Mouse (Mus musculus): ENCODE results near the gene Arel1.

The Arel1 gene

DNA sequence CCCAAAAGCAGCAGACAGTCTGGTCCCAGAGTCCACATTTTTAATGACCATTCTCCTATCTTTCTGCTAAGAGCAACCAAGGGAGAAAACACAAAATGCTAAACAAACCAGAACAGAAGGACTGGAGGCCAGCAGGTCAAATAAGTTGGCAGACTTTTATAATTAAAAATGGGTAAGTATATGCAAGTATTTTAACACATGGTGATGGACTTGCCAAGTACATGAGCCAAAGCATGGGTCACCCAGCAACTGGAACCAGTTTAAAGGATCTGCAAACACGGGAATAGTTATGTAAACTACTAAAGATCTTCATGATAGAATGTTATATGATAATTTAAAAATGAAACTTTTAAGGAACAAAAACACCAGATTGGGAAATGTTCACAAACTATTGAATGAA lies 18.3 kb downstream of the Arel1 start:
- in situ Hi-C loops (cut with MboI; ENCODE audit: low pct_unique_long_range_greater_than_20kb in 1 of 2, low sequenced_read_pairs in 2 of 2, unreplicated experiment in 1 of 2): no loop called here

DNA sequence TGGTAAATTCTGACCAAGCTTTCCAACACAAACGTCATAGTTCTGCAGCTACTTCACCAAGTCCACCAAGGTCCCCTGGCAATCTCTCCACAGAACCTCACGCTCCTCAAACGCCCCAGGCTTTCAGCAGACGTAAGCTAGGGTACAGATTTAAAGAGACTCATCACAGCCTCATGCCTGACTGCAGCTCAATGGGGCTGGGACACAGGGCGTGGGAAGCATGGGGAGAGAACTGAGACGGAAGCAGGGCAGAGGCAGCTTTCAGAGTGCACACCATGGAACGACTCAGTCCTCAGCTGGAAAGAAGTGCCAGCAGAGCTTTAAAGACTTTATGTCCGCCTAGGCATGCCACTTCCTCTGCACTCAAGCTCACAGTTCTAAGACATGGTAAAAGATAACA lies 19.2 kb downstream of the Arel1 start:
- in situ Hi-C loops (cut with MboI; ENCODE audit: low pct_unique_long_range_greater_than_20kb in 1 of 2, low sequenced_read_pairs in 2 of 2, unreplicated experiment in 1 of 2): no loop called here

DNA sequence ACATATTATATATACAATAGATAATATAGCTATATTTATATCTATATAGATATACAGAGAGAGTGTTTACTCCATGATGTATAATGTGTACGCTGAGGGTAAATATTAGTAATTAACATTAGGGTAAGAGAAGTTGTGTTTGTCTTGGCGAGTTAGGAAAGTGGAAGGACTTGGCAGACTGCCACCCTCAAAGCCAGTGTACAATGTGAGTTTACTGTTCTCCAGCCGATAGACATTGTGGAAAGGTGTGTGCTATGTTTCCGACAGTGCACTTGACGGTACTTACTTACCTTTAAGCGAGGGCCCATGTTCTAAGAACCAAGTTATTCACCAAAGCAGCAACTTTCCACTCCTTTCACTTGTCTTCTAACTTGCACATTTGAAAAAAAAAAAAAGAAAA lies 19.9 kb downstream of the Arel1 start:
- in situ Hi-C loops (cut with MboI; ENCODE audit: low pct_unique_long_range_greater_than_20kb in 1 of 2, low sequenced_read_pairs in 2 of 2, unreplicated experiment in 1 of 2): no loop called here

DNA sequence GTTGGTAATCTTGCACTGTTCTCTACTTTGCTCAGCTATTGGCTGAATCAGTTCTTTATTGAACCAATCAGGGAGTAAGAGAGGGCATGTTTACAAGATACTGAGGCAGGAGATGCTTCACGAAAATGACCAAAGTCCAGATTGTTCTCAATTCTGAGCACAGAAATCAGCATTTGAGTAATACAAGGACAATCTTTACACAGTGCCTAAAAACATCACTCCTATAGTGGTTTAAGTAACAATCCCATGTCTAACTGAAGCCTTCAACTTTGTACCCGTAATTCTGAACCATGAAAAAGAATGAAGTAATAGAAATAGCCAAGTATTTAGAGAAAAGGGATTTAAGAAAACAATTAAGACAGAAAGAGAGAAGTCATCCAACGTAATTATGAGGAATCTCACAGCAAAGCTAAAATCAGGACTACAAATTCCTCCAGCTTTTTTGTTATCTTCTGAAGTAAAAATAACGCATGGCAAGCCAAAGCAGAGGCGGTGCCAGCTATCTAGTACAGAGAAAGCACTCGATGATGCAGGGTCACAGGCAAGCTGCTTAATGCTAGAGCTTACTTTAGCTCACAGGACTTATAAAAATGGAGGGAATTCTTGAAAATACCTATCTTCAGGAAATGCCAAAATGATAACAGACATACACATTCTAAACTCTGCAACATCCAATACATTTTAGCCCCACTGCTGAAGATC lies 22.0 kb downstream of the Arel1 start:
- in situ Hi-C loops (cut with MboI; ENCODE audit: low pct_unique_long_range_greater_than_20kb in 1 of 2, low sequenced_read_pairs in 2 of 2, unreplicated experiment in 1 of 2): no loop called here

DNA sequence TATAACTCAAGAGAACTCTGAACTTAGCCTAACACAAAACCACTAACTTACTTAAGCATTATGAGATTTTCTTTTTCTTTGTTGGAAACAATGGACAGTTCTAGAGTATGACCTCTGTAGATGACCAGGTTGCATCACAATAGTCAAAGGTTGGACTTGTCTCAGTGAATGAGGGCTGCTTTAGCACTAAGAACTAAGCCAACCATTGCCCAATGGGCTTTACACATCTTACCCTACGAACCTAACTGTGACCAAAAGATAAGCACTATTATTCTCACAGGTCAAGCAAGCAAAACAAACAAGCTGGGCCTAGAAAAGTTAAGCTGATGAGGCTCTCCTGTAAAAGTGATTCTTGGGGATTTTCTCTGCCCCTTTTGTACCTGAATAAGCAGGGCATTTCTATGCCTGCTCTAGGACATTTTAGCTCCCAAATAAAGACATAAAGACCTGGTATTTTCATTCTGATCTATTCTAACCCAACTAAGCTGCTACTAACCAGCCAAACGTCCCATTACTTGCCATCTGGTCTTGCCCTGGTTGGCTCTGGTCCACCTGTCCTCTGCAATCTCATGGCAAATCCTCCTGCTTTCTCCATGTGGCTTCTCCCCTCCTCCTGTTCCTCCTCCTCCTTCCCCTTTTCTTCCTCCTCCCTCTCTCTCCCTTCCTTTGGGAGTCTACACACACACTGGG lies 22.7 kb downstream of the Arel1 start:
- in situ Hi-C loops (cut with MboI; ENCODE audit: low pct_unique_long_range_greater_than_20kb in 1 of 2, low sequenced_read_pairs in 2 of 2, unreplicated experiment in 1 of 2): no loop called here

DNA sequence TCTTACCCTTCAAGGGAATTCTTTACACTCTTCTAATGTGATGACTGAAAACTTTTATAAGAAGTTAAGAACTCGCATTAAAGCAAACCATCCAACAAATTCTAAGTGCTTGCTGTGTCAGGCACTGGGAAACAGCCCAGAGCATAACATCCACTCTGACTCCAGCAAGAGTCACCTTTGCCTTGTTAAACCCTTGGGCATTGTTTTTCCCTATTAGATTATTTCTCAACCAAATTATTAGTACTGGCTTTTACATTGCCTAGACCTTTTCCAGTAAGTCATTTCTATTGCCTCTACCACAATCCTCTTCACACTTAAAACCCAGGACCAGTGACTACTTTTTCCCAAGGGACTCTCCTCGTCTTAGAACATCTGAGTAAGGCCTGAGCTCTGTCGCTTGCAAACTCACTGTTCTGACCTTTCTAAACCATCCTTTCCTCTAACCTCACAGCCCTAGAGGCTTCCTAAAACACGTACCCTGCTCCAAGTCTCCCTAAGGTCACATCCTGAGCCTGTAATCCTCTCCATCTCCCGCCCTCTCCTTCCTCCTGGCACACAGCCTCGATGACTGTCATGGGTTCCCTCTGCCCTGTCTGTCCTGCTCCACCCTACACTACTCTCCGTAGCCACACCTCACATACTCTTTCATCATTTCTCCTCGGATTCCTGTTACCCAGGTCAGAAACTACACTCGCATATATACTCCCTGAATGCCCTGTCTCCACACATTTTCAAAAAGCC lies 25.7 kb downstream of the Arel1 start:
- in situ Hi-C loops (cut with MboI; ENCODE audit: low pct_unique_long_range_greater_than_20kb in 1 of 2, low sequenced_read_pairs in 2 of 2, unreplicated experiment in 1 of 2): no loop called here

DNA sequence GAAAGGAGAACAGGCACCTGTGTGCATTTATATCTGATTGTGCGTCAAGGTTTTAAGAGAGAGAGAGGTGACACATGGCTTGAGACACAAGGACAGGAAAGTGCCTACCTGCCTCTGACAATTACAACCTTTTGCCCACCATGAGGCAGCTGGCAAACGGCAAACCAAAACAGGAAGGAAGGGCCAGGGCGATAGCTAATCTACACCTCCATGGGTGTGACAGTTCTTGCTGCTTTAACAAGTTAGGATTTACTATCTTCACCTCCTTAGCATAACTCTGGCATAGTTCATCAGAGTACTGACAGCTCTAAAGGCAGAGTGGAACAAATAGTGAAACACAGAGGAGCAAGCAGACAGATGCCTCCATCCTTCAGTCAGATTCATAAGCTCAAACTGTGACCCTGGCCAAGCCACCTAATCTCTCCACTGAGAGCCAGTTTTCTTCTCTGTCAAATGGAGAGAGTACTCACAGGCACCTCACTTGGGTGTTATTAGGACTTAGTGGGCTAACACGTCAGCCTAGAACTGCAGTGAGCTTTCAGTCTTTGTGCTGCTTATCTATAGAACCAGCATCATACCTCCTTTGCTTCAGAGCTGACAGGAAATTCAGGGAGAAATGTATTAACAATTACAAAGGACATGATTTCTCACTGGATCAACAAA lies 26.4 kb downstream of the Arel1 start:
- in situ Hi-C loops (cut with MboI; ENCODE audit: low pct_unique_long_range_greater_than_20kb in 1 of 2, low sequenced_read_pairs in 2 of 2, unreplicated experiment in 1 of 2): no loop called here

DNA sequence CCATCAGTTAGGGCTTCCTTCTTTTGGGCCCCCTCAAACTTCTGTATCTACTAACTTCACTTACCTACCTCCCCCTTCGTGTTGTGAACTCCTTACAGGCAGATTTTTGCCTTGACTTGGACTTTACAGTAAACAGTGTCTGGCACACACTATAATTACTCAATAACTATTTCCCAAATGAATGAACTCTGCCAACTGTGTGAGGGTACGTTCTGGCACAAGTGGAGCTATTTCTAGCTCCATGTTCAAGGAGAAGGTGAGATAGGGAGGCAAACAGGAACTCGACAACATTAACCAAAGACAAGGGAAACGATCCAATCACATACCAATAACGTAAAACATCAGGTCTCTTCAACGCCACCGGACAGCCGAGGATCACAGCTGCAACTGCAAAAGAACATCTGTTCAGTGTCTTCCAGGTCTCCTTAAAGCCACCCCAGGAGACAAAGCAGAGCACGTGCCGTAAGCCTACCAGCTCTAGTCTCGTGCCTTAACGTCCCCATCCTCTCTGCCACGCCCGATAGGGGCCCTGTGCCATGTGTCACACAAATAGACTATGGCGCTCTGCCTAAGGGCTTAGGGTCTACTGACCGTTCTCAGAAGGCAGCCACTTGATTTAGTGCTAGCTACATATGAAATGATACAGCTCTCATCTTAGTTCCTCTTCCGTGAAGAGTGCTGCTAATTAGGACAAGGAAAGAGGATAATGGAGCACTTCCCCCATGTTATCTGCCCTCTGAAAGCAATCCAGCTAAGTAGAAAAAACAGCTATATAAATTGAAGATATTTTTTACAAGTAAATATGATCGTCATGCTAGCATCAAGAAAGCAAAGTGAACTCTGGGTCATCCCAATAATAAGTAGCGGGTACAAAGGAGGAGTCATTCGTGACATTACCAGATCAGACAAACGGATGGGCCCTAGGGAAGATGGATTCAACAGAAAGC lies 27.4 kb downstream of the Arel1 start:
- in situ Hi-C loops (cut with MboI; ENCODE audit: low pct_unique_long_range_greater_than_20kb in 1 of 2, low sequenced_read_pairs in 2 of 2, unreplicated experiment in 1 of 2): no loop called here

DNA sequence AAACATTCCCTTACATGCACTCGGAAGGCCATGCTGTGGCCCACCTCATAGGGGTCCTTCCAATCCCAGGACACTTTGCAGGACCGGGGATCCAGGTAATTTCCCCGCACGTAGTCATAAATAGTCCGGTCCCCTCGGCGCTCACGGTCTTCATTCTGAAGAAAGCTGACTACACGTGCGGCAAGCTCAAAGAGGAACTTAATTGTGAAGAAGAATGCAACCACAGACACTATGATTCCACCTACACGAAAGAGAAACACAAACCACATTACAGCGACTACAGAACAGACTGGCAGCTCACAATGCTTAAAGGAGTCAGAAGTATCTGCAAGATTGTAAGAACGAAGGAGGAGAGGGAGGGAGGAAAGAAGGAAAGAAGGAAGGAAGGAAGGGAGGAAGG lies 29.0 kb downstream of the Arel1 start:
- in situ Hi-C loops (cut with MboI; ENCODE audit: low pct_unique_long_range_greater_than_20kb in 1 of 2, low sequenced_read_pairs in 2 of 2, unreplicated experiment in 1 of 2): no loop called here

DNA sequence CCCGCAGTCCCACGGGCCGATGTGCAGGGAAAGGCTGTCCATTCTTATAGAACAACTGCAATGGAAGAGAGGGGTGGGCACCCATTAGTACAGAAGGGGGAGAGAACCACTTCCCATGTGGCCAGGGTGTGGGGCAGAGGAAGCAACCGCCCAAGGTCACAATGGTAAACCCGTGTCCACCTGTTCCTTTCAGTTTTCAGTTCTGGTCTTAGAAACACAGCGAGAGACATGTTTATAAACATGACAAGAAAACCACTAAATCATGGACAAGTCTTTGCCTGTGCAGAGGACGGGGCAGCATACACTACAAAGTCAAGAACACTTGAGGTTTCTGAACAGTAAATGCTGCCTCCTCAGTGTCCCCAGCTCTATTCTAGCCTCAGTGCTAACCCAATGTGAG lies 30.4 kb downstream of the Arel1 start:
- in situ Hi-C loops (cut with MboI; ENCODE audit: low pct_unique_long_range_greater_than_20kb in 1 of 2, low sequenced_read_pairs in 2 of 2, unreplicated experiment in 1 of 2): no loop called here

DNA sequence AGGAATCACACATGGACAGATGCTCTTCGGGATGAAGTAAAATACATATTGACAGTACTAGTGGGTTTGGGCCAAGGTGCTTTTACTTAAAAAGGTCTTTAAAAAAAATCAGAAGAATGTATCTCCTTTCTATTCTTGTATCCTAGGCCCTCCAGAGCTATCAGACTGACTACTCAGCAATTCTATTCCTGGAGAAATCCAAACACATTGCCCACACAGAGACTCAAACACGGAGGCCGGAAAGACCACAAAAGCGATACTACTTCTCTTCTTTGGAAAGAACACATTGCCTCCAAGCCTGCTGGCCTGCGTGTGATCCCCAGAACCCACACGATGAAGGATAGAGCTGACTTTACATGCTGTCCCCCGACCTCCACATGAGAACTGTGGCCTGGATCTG lies 31.6 kb downstream of the Arel1 start:
- in situ Hi-C loops (cut with MboI; ENCODE audit: low pct_unique_long_range_greater_than_20kb in 1 of 2, low sequenced_read_pairs in 2 of 2, unreplicated experiment in 1 of 2): no loop called here

DNA sequence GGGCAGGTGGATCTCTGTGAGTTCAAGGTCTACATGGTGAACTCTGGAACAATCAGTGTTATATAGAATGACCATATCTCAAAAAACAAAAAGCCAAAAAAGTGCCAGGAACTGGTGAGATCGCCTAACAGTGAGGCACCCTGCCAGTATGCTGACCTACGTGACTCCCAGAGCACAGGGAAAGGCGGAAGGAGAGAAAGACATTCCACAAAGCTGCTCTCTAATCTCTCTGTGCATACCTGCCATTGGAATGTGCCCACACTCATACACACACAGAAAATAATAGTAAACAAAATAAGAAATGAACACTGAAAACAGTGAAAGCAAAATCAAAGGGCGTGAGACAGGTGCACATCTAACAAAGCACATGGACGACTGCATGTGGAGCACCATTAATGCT lies 35.4 kb downstream of the Arel1 start:
- in situ Hi-C loops (cut with MboI; ENCODE audit: low pct_unique_long_range_greater_than_20kb in 1 of 2, low sequenced_read_pairs in 2 of 2, unreplicated experiment in 1 of 2): no loop called here

DNA sequence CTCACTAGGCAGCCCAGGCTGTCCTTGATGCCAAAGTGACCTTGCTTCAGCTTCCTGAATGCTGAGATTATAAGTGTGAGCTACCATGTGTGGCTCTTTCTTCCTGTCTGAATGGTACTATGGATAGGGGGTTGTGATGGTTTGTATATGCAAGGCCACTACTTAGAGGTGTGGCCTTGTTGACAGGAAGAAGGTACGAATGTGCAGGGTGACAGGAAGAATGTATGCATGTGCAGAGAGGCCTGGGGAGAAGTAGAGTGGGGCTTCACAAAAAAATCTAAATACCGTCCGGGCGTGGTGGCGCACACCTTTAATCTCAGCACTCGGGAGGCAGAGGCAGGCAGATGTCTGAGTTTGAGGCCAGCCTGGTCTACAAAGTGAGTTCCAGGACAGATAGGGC lies 38.5 kb downstream of the Arel1 start:
- in situ Hi-C loops (cut with MboI; ENCODE audit: low pct_unique_long_range_greater_than_20kb in 1 of 2, low sequenced_read_pairs in 2 of 2, unreplicated experiment in 1 of 2): no loop called here

DNA sequence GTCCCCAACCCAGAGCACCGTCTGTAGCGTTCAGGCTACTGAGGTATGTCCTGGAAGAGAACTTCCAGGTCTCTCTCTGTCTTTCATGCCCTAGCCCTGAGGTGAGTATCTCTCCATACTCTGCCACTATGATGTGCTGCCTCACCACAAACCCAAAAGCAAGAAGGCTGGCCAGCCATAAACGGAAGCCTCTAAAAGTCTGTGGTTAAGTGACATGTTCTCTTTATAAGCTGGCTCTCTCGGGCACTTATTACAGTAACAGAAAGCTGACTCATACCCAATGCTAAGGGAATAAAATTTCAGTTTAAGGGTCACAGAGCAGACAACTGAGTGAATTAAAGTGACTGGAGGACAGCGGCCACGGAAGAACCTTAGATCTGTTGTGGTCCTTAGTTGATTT lies 44.2 kb downstream of the Arel1 start:
- in situ Hi-C loops (cut with MboI; ENCODE audit: low pct_unique_long_range_greater_than_20kb in 1 of 2, low sequenced_read_pairs in 2 of 2, unreplicated experiment in 1 of 2): no loop called here

DNA sequence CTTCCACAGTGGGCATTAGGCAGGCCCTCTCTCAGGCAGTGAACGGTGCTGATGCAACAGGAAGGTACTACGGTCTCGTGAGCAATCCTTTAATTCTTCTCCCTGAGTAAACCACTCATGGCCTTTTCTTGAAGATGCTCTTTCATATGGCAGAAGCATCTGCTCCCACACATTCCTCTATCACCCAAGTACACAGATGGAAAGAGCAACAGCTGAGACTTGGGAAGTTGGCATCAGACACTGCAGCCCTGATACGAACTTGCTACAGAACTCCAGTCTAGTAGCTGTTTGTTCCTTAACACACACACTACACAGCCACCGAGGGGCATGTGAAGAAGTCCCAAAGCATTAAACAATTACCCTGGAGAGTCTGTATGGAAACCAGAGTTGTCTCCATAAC lies 46.4 kb downstream of the Arel1 start:
- in situ Hi-C loops (cut with MboI; ENCODE audit: low pct_unique_long_range_greater_than_20kb in 1 of 2, low sequenced_read_pairs in 2 of 2, unreplicated experiment in 1 of 2): no loop called here

DNA sequence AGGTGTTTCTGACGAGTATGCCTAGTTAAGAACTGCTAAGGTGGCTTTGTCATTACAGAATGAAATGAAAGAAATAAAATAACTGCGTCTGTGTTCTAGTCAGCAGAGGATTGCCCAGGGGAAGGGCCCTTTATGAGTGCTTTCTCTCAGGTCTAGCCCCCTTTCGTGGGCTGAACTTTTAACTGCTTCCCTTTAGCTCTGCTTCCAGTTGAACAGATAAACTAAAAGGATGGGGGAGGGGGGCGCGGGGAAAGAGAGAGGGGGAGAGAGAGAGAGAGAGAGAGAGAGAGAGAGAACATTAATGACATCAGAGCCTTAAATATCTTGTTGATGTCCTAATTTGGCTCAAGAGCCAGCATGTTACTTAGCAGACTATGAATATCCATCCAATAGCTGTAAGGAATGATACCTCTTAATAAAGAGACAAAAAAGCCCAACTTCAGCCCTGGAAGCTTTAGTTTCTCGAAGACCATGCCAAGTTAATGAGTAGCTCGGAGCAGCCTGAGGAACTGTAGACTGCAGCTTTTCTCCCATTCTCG lies 48.8 kb downstream of the Arel1 start:
- in situ Hi-C loops (cut with MboI; ENCODE audit: low pct_unique_long_range_greater_than_20kb in 1 of 2, low sequenced_read_pairs in 2 of 2, unreplicated experiment in 1 of 2): no loop called here

DNA sequence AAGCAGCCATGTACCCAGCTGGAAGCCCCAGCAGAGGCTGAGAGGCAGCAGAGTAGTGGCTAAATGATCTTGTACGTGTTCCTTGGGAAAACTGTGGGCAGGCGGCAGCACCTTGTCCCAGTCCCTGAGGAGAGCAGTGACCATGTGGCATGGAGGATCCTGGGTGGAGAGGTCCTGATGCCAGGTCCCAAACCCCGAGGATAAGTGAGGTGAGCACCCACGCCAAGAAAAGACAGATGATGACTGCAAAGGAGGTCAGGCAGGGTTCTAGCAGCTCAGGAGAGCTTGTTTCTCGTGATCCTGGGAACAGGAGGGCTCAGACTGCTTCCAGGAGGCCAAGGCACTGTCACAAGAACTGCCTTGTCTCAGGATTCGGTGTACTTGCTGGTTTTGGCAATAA lies 51.9 kb downstream of the Arel1 start:
- in situ Hi-C loops (cut with MboI; ENCODE audit: low pct_unique_long_range_greater_than_20kb in 1 of 2, low sequenced_read_pairs in 2 of 2, unreplicated experiment in 1 of 2): no loop called here

DNA sequence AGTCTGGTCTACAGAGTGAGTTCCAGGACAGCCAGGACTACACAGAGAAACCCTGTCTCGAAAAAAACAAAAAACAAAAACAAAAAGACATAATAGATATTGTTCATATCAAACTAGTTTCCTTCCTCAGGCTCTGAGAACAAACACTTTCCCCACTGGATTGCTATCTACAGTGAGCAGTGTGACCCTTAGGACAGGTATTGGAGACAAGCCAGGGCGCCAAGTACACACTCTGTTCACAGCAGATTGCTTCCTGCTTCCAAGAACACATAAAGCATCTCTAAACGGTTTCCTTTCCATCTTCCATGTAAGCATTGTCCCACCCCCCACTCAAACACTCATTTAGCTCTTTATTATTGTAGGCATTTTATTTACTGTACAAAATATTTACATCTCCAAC lies 52.9 kb downstream of the Arel1 start:
- in situ Hi-C loops (cut with MboI; ENCODE audit: low pct_unique_long_range_greater_than_20kb in 1 of 2, low sequenced_read_pairs in 2 of 2, unreplicated experiment in 1 of 2): no loop called here
